Mouse (Mus musculus) midbrain, postnatal 0 days (tissue): ENCODE results near the gene Dnah11. TPM values are rescaled to one million over a fixed set of nuclear protein-coding genes. Genes with fewer than 3 reads are reported as not detected.
A peak's percentile ranks its signal among the peaks of the same experiment; 100 is the strongest.

Source experiments
- ATAC-seq: fragments of 200-750 bp; cut with Nextera tagmentation; 2 replicates; pipeline ENCODE4 v1.8.0; 2017; ENCODE audit warnings: moderate number of reproducible peaks, mild to moderate bottlenecking, moderate TSS enrichment, moderate library complexity; ENCODE audit not compliant: low FRiP score
- DNase-seq: peaks from one replicate; pipeline ENCODE4 v3.0.0-alpha.2; 2015; ENCODE audit warnings: low spot score
- H3K27ac ChIP-seq: fragments of 300-500 bp; sonication (generic); 2 replicates; pipeline ENCODE4 v1.5.1; 2014; ENCODE audit warnings: low read depth, mild to moderate bottlenecking, low read length, mixed read lengths
- H3K27me3 ChIP-seq: fragments of 300-500 bp; sonication (generic); 2 replicates; pipeline ENCODE4 v1.6.1; 2014; ENCODE audit warnings: low read length, control low read depth, mixed read lengths; ENCODE audit not compliant: insufficient read depth
- H3K36me3 ChIP-seq: fragments of 300-500 bp; sonication (generic); 2 replicates; pipeline ENCODE4 v1.6.1; 2014; ENCODE audit warnings: low read length, control low read depth, mixed read lengths; ENCODE audit not compliant: insufficient read depth
- H3K4me1 ChIP-seq: fragments of 300-500 bp; sonication (generic); 2 replicates; pipeline ENCODE4 v1.6.1; 2014; ENCODE audit warnings: mild to moderate bottlenecking, control low read depth, antibody characterized with exemption, low read length, mixed read lengths; ENCODE audit not compliant: insufficient read depth
- H3K4me2 ChIP-seq: fragments of 300-500 bp; sonication (generic); 2 replicates; pipeline ENCODE4 v1.6.1; 2014; ENCODE audit warnings: low read depth, mild to moderate bottlenecking, low read length, mixed read lengths; ENCODE audit not compliant: poor library complexity, severe bottlenecking
- H3K4me3 ChIP-seq: fragments of 300-500 bp; sonication (generic); 2 replicates; pipeline ENCODE4 v1.5.1; 2014; ENCODE audit warnings: low read depth, mild to moderate bottlenecking, low read length, moderate library complexity
- H3K9ac ChIP-seq: fragments of 300-500 bp; sonication (generic); replicated peaks from 2 replicates; pipeline ENCODE4 v1.6.1; 2014; ENCODE audit warnings: mild to moderate bottlenecking, low read length, moderate library complexity, mixed read lengths; ENCODE audit not compliant: poor library complexity, severe bottlenecking
- H3K9me3 ChIP-seq: fragments of 300-500 bp; sonication (generic); 2 replicates; pipeline ENCODE4 v1.6.1; 2016; ENCODE audit warnings: low read length, control low read depth
- CTCF ChIP-seq: IDR thresholded peaks from 2 replicates; pipeline ENCODE4 v1.5.1; 2016; ENCODE audit warnings: antibody characterized with exemption, mild to moderate bottlenecking
- WGBS: fragments of 180-500 bp; shearing (Covaris S2); extraction: QIAGEN DNeasy Blood & Tissue Kit; methylation state at CpG from one replicate; pipeline ENCODE4 v1.1.7; 2014; 5-methylcytosine and 5-hydroxymethylcytosine counted together
- polyA plus RNA-seq: library from polyadenylated mRNA; unstranded; fragments of >200 nt; fragmentation: Nextera tagmentation; extraction: Ambion mirVana; gene quantifications from 2 replicates; pipeline ENCODE4 v1.2.1, GENCODE M21; 2015
- total RNA-seq: library from RNA; depleted of rRNA; stranded (reverse); fragments of >200 nt; gene quantifications from 2 replicates; pipeline ENCODE4 v1.2.3, GENCODE M21; 2014

Gene Dnah11
- total and polyA plus RNA-seq, 2 experiments from 2014 or later: 0.25 to 1.4 TPM

GRCm38 (mm10) chr12:117887422-117887821, 311.4 kb downstream of the Dnah11 start:
- no peak overlapping the region for H3K4me2 ChIP-seq
- no peaks in the 10 kb centered on the region for H3K9me3 ChIP-seq
- H3K36me3 ChIP-seq: no peaks in the 10 kb centered on the region
- TF ChIP-seq CTCF: no peak
- H3K27me3 ChIP-seq: no peaks in the 10 kb centered on the region
- WGBS: 90% methylated on average over 3 of the region's 3 CpGs
- 0 out of 2 replicates have a peak, but pooled peaks cover 1% of the 10 kb centered on the region for H3K4me1 ChIP-seq
- H3K27ac ChIP-seq: no peak overlapping the region
- no peak for ATAC-seq
- no peak overlapping the region for H3K4me3 ChIP-seq
- H3K9ac ChIP-seq: no peak overlapping the region
- no peak for DNase-seq

GRCm38 (mm10) chr12:117884627-117885026, 314.2 kb downstream of the Dnah11 start:
- TF ChIP-seq CTCF: no peak
- ATAC-seq (no peak), DNase-seq (no peak)
- Histone ChIP-seq H3K4me2 (no peak overlapping the region), H3K27me3 (no peaks in the 10 kb centered on the region), H3K4me1 (no peaks in the 10 kb centered on the region), H3K9me3 (no peaks in the 10 kb centered on the region), H3K27ac (no peak overlapping the region), H3K9ac (no peak overlapping the region), H3K36me3 (no peaks in the 10 kb centered on the region), H3K4me3 (no peak overlapping the region)
- WGBS: 91% methylated on average over 2 of the region's 2 CpGs

GRCm38 (mm10) chr12:117878341-117878740, 320.5 kb downstream of the Dnah11 start:
- DNase-seq (no peak), ATAC-seq (no peak)
- no peaks in the 10 kb centered on the region for H3K4me1 ChIP-seq
- H3K36me3 ChIP-seq: no peaks in the 10 kb centered on the region
- H3K9me3 ChIP-seq: no peaks in the 10 kb centered on the region
- no peak overlapping the region for H3K27ac ChIP-seq
- no peak overlapping the region for H3K4me3 ChIP-seq
- TF ChIP-seq CTCF: no peak
- 93% methylated on average over 13 of the region's 13 CpGs for WGBS
- no peaks in the 10 kb centered on the region for H3K27me3 ChIP-seq
- H3K4me2 ChIP-seq: no peak overlapping the region
- no peak overlapping the region for H3K9ac ChIP-seq

GRCm38 (mm10) chr12:117872265-117872664, 326.6 kb downstream of the Dnah11 start:
- 66% methylated on average over 5 of the region's 5 CpGs for WGBS
- peak; percentile 24 for DNase-seq
- ATAC-seq: no peak
- no peak overlapping the region for H3K27ac ChIP-seq
- no peak overlapping the region for H3K4me3 ChIP-seq
- H3K4me1 ChIP-seq: no peaks in the 10 kb centered on the region
- H3K36me3 ChIP-seq: no peaks in the 10 kb centered on the region
- H3K9me3 ChIP-seq: no peaks in the 10 kb centered on the region
- no peaks in the 10 kb centered on the region for H3K27me3 ChIP-seq
- TF ChIP-seq CTCF: no peak
- no peak overlapping the region for H3K4me2 ChIP-seq
- no peak overlapping the region for H3K9ac ChIP-seq

GRCm38 (mm10) chr12:117867708-117868564, 330.9 kb downstream of the Dnah11 start:
- Histone ChIP-seq H3K36me3 (no peaks in the 10 kb centered on the region), H3K9ac (no peak overlapping the region), H3K9me3 (no peaks in the 10 kb centered on the region), H3K27ac (no peak overlapping the region), H3K4me3 (no peak overlapping the region), H3K27me3 (no peaks in the 10 kb centered on the region), H3K4me1 (no peaks in the 10 kb centered on the region), H3K4me2 (no peak overlapping the region)
- TF ChIP-seq CTCF: no peak
- DNase-seq (no peak), ATAC-seq (no peak)
- 89% methylated on average over 4 of the region's 4 CpGs for WGBS

- no peak overlapping the region for H3K27ac ChIP-seq
- TF ChIP-seq CTCF: no peak
- H3K4me2 ChIP-seq: no peak overlapping the region
- no peak overlapping the region for H3K9ac ChIP-seq
- DNase-seq (no peak), ATAC-seq (no peak)
- WGBS: 88% methylated on average over 5 of the region's 5 CpGs
- no peaks in the 10 kb centered on the region for H3K9me3 ChIP-seq
- no peaks in the 10 kb centered on the region for H3K4me1 ChIP-seq
- H3K27me3 ChIP-seq: no peaks in the 10 kb centered on the region
- H3K4me3 ChIP-seq: no peak overlapping the region
- H3K36me3 ChIP-seq: no peaks in the 10 kb centered on the region
Observed at GRCm38 (mm10) chr12:117862655-117863054, 336.2 kb downstream of the Dnah11 start.
